Mouse (Mus musculus) left cerebral cortex, postnatal 14 days (tissue): ENCODE results near the gene 4930407I10Rik. TPM values are rescaled to one million over a fixed set of nuclear protein-coding genes. Genes with fewer than 3 reads are reported as not detected.

ENCODE experiments used
- DNase-seq, 2 experiments: peaks; one replicate each; pipeline ENCODE4 v3.0.0; 2021 to 2022; ENCODE audit warnings: low spot score in 2 of 2, mixed read lengths in 1 of 2
- intact Hi-C: fragments of 180-260 bp; cut with DNase I; formaldehyde crosslinking; loops from one replicate; pipeline ENCODE4 v1.15.1; 2025
- long read RNA-seq, 2 experiments: library from polyadenylated mRNA; stranded (forward); transcript quantifications; one replicate each; pipeline ENCODE4 v2.0.0; 2021
- total RNA-seq, 2 experiments: library from RNA; stranded (reverse); gene quantifications; 2 replicates each; pipeline ENCODE4 v1.2.3; 2021

4930407I10Rik gene
- total RNA-seq, result not detected
- long read RNA-seq, experiment 1, result 0 reads
- long read RNA-seq, experiment 2, result 0 reads

GRCm38 (mm10) chr15:82058719-82059201 is at the start of gene 4930407I10Rik:
Gene 4930407I10Rik, plus strand, starts transcription at chr15:82059151.
- intact Hi-C loops, result no loop called here
- DNase-seq, result no peak

- no peak for DNase-seq
- intact Hi-C loops, result no loop called here
Measured at GRCm38 (mm10) chr15:82011947-82012346, 47.0 kb upstream of the 4930407I10Rik start.

- DNase-seq, result no peak
- intact Hi-C loops, result no loop called here
Measured at GRCm38 (mm10) chr15:82014745-82015391, 44.1 kb upstream of the 4930407I10Rik start.

GRCm38 (mm10) chr15:82015392-82016100 is 43.4 kb upstream of the 4930407I10Rik start:
- DNase-seq, result peak; percentile 34 to 43
- intact Hi-C loops, result no loop called here

GRCm38 (mm10) chr15:82016101-82016808 is 42.7 kb upstream of the 4930407I10Rik start:
- peak; percentile 99 to 100 for DNase-seq
- intact Hi-C loops, result no loop called here

- intact Hi-C loops, result no loop called here
- no peak for DNase-seq
Measured at GRCm38 (mm10) chr15:82016830-82017229, 42.1 kb upstream of the 4930407I10Rik start.

- intact Hi-C loops, result no loop called here
- no peak for DNase-seq
Measured at GRCm38 (mm10) chr15:82017461-82017860, 41.5 kb upstream of the 4930407I10Rik start.

GRCm38 (mm10) chr15:82019288-82019687 is 39.7 kb upstream of the 4930407I10Rik start:
- no peak for DNase-seq
- intact Hi-C loops, result no loop called here

GRCm38 (mm10) chr15:82022535-82023088 is 36.3 kb upstream of the 4930407I10Rik start:
- intact Hi-C loops, result no loop called here

GRCm38 (mm10) chr15:82023965-82024635 is 34.9 kb upstream of the 4930407I10Rik start:
- intact Hi-C loops, result no loop called here

More at GRCm38 (mm10) chr15:82022535-82023088, 36.3 kb upstream of the 4930407I10Rik start:
- DNase-seq, result no peak

GRCm38 (mm10) chr15:82027276-82027675 is 31.7 kb upstream of the 4930407I10Rik start:
- no peak for DNase-seq
- intact Hi-C loops, result no loop called here

More at GRCm38 (mm10) chr15:82023965-82024635, 34.9 kb upstream of the 4930407I10Rik start:
- no peak for DNase-seq

- intact Hi-C loops, result no loop called here
- no peak for DNase-seq
Measured at GRCm38 (mm10) chr15:82027726-82028125, 31.2 kb upstream of the 4930407I10Rik start.

- intact Hi-C loops, result no loop called here
- DNase-seq, result no peak
Measured at GRCm38 (mm10) chr15:82032386-82032785, 26.6 kb upstream of the 4930407I10Rik start.

- intact Hi-C loops, result no loop called here
- DNase-seq, result no peak
Measured at GRCm38 (mm10) chr15:82033762-82034161, 25.2 kb upstream of the 4930407I10Rik start, which contains the start of gene Desi1. Gene Desi1, minus strand, starts transcription at chr15:82033862.

GRCm38 (mm10) chr15:82035904-82036689 is 22.9 kb upstream of the 4930407I10Rik start:
- peak; percentile 31 to 60 for DNase-seq
- intact Hi-C loops, result no loop called here

- peak; percentile 62 to 65 for DNase-seq
- intact Hi-C loops, result no loop called here
Measured at GRCm38 (mm10) chr15:82040650-82041049, 18.3 kb upstream of the 4930407I10Rik start.

- intact Hi-C loops, result no loop called here
- no peak for DNase-seq
Measured at GRCm38 (mm10) chr15:82044166-82044784, 14.7 kb upstream of the 4930407I10Rik start.
